Mouse (Mus musculus): Measurements from ENCODE around the gene Syne3. TPM values are rescaled to one million over a fixed set of nuclear protein-coding genes. Genes with fewer than 3 reads are reported as not detected.
A peak's percentile ranks its signal among the peaks of the same experiment; 100 is the strongest.

Gene Syne3
- total RNA-seq, 2 experiments from 2014 or later = 9.7 to 10.9 TPM

DNA sequence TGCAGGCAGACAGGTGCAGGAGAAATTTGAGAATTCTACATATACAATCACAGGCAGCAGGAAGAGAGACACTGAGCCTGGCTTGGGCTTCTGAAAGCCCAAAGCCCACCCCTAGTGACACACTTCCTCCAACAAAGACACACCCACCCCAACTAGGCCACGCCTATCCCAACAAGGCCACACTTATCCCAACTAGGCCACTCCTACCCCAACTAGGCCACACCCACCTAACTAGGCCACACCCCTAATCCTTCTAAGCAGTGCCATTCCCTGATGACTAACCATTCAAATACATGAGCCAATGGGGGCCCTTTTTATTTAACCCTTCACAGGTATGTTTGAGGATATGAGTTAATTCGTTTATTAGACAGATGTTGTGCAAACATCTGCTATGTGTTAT, 102.5 kb downstream of the Syne3 start:
- 0 out of 2 replicates have a peak, but pooled peaks have one; percentile 47 for ATAC-seq (replicated peaks; ENCODE audit: low FRiP score, low TSS enrichment, poor library complexity, severe bottlenecking)

DNA sequence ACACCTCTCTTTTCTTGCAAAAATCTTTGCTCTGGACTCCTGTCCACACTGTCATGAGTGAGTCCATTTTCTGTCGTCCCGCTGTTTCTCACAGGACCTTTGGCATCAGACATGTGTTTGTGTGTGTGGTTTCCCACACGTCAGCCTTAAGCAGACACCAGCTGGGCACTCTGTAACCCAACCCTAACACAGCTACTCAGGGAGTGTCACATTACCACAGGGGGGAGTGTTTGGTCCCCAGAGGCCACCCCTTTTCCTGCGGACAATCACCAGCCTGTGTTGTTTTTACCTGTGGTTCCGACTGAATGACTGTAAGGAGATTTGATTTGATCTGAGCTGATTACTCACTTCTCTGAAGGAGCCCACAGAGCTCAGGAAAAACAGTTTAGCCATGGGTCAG, 105.5 kb downstream of the Syne3 start:
- no peak for ATAC-seq (replicated peaks; ENCODE audit: low FRiP score, low TSS enrichment, poor library complexity, severe bottlenecking)

- no peak for ATAC-seq (replicated peaks; ENCODE audit: low FRiP score, low TSS enrichment, poor library complexity, severe bottlenecking)
Observed at GRCm38 (mm10) chr12:104902392-104903053, 107.1 kb downstream of the Syne3 start.

GRCm38 (mm10) chr12:104901320-104901719, 108.3 kb downstream of the Syne3 start:
- ATAC-seq (replicated peaks; ENCODE audit: low FRiP score, low TSS enrichment, poor library complexity, severe bottlenecking) = no peak

DNA sequence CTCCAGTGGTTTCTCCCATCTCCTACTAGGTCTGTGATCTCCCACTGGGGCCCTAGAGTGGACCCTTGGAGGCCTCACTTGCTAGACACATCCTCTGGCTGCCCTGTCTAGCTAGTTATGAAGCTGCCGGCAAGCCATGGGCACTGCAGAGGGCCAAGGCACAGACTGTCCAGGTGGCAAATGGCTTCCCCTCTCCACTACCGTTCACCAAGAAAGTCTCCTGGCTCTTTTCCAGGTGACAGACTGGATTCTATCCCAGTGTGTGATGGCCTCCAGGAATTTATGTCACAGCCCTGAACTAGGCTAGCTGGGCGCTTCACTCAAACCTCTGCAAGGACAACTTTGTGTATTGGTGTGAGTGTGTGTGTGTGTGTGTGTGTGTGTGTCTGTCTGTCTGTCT, 109.8 kb downstream of the Syne3 start:
- ATAC-seq (replicated peaks; ENCODE audit: low FRiP score, low TSS enrichment, poor library complexity, severe bottlenecking) = no peak

DNA sequence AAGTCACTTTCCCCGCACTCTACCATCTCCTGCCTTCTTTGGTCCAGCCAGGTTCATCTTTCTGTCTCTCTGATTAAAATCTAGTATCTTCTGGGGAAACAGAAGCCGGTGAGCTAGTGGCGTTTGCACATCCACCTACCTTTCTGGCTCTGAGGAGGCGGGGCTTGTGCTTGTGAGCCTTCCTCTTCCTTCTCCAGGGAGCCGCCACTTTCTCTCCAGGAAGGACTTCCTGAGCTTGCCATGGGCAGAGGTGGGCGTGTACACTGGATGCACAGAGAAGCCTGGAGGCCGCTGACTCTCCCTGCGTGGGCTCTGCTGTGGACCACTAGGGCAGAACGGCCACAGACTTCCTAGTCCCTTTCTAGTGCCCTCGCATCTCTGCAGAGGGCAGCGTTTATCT, 110.4 kb downstream of the Syne3 start:
- ATAC-seq (replicated peaks; ENCODE audit: low FRiP score, low TSS enrichment, poor library complexity, severe bottlenecking) = no peak

DNA sequence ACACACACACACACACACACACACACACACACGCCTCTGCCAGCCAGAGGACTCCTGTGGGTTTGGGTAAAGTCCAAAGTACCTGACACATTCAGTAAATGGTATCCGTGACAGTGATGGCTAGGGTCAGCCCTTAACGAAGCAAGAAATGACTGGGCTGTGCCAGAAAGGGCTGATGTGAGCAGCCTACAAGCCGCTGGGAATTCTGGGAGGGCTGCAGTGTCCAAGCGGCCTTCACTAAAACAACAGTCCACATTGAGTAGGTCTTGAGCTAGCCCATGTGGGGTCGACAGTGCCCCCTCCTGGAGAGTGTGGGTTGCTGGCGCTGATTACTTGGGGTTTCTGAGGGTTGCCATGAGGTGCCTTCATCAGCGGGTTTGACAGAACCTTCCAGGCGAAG, 110.9 kb downstream of the Syne3 start:
- ATAC-seq (replicated peaks; ENCODE audit: low FRiP score, low TSS enrichment, poor library complexity, severe bottlenecking) = no peak

GRCm38 (mm10) chr12:104897051-104897618, 112.5 kb downstream of the Syne3 start:
- no peak for ATAC-seq (replicated peaks; ENCODE audit: low FRiP score, low TSS enrichment, poor library complexity, severe bottlenecking)

DNA sequence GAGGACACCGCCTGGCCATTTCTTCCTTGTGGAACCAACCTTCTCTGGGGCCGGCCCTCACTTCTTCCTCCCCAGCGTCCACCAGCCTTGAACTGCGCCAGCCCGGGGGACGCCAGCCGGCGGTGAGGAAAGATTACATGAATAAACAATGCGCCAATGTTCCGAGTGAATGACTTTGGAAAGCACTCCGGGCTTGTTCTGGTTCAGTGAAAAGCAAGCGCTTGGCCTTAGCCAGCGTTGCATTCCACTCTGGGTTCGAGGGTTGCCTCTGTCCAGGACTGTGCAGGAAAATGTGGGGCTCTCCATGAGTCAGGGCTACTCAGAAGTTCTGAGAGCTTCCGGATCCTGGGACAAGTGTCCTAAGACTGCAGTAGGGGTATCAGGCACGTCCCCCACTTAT, 113.0 kb downstream of the Syne3 start:
- ATAC-seq (replicated peaks; ENCODE audit: low FRiP score, low TSS enrichment, poor library complexity, severe bottlenecking) = no peak

GRCm38 (mm10) chr12:104892245-104892644, 117.4 kb downstream of the Syne3 start:
- no peak for ATAC-seq (replicated peaks; ENCODE audit: low FRiP score, low TSS enrichment, poor library complexity, severe bottlenecking)

GRCm38 (mm10) chr12:104890066-104890465, 119.5 kb downstream of the Syne3 start:
- no peak for ATAC-seq (replicated peaks; ENCODE audit: low FRiP score, low TSS enrichment, poor library complexity, severe bottlenecking)

DNA sequence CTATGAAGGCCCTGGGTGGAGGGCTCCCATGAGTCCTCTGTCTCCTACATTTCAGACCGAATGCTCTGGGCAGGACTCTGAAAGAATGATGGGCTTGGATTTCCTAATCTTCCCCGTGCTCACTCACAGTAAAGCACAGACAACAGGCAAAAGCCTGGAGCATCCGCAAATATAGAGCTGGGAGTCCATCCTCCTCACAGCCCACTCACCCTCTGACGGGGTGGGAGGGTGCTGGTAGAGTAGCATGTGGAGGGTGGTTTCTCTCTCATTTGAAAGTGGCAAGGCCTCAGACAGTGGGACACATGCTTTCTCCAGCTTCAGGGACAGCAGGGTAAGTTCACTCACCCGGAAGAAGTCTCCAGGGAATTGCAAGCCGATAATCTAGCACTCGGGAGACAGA, 123.5 kb downstream of the Syne3 start:
- ATAC-seq (replicated peaks; ENCODE audit: low FRiP score, low TSS enrichment, poor library complexity, severe bottlenecking) = no peak

- ATAC-seq (replicated peaks; ENCODE audit: low FRiP score, low TSS enrichment, poor library complexity, severe bottlenecking) = no peak
Observed at GRCm38 (mm10) chr12:104882533-104882932, 127.1 kb downstream of the Syne3 start.

DNA sequence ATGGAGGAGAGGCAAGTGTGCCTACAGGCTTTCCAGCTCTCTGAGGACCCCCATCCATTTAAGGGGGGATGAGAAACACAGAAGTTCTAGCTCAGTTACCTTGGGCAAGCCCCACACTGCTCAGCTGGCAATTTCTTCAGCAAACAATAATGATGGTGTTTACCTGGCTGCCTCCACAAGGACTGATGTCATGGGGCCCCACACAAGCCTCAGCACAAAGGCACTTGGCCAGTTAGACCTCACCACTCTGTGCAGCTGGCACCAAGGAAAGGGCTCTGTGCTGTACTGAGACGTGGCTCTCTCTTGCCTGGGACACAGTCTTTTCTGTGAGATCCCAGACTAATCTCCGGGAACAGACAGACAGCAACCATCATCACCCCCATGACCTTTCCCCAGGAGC, 127.5 kb downstream of the Syne3 start:
- no peak for ATAC-seq (replicated peaks; ENCODE audit: low FRiP score, low TSS enrichment, poor library complexity, severe bottlenecking)

DNA sequence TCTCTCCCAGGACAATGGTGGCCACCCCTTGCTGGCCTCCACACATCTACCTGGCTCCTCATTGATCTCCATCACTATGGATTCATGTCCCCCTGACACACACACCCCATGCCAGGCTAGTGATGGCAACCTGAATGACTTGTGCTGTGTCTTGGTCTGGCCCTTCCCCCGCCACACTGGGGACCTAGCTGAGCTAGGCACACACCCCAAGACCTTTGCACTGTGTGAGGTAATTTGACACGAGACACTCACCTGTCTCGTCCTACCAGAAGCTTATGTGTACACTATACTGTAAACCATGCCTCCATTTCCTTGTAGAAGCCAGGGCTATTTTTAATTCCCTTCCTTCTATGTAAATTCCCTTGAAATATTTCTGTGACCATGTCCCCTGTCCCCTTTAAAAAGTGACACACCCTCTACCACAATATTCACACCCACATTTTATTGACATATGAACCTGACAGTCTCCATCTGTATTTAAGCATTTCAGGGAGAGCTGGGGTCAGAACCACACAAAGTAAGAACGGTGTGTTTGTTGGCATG, 128.0 kb downstream of the Syne3 start:
- no peak for ATAC-seq (replicated peaks; ENCODE audit: low FRiP score, low TSS enrichment, poor library complexity, severe bottlenecking)

DNA sequence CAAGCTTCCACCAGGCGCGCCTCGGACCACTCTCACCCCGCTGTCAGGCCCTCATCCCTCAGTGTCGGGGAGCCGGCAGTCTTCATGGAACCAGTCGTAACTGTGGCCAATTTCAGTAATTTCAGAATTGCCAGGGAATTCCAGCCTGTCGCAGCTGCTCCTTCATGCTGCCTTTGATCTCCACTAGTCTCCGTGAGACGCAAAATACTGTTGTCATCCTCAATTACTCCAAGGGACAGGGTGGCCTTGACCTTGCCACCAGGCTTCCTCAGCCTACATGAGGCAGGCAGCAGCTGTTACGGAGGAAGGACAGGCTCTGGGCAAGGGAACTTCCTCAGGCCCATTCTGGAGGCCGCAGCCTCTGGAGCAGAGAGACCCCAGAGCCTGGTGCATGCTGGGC, 129.2 kb downstream of the Syne3 start:
- ATAC-seq (replicated peaks; ENCODE audit: low FRiP score, low TSS enrichment, poor library complexity, severe bottlenecking) = no peak

Other genes starting within 250 kb of the Syne3 start
- not detected in 2 replicates for gene Clmn, start 144.7 kb downstream of the Syne3 start, total RNA-seq (2014; fragmentation: Nextera tagmentation)
- gene Clmn, start 144.7 kb downstream of the Syne3 start, total RNA-seq (2017) = not detected in 2 replicates
- gene Glrx5, start 22.9 kb upstream of the Syne3 start, total RNA-seq (2014; fragmentation: Nextera tagmentation) = 112 and 193 TPM in 2 replicates
- 59.2 and 86.9 TPM in 2 replicates for gene Glrx5, start 22.9 kb upstream of the Syne3 start, total RNA-seq (2017)
- not detected in 2 replicates for gene Tcl1b2, start 136.2 kb upstream of the Syne3 start, total RNA-seq (2014; fragmentation: Nextera tagmentation)
- not detected in 2 replicates for gene Tcl1b2, start 136.2 kb upstream of the Syne3 start, total RNA-seq (2017)
- gene Tcl1b1, start 149.9 kb upstream of the Syne3 start, total RNA-seq (2014; fragmentation: Nextera tagmentation) = not detected in 2 replicates
- gene Tcl1b1, start 149.9 kb upstream of the Syne3 start, total RNA-seq (2017) = not detected in 2 replicates
- not detected in 2 replicates for gene Tcl1b5, start 166.5 kb upstream of the Syne3 start, total RNA-seq (2014; fragmentation: Nextera tagmentation)
- not detected in 2 replicates for gene Tcl1b5, start 166.5 kb upstream of the Syne3 start, total RNA-seq (2017)
- not detected in 2 replicates for gene Tcl1b3, start 181.2 kb upstream of the Syne3 start, total RNA-seq (2014; fragmentation: Nextera tagmentation)
- not detected in 2 replicates for gene Tcl1b3, start 181.2 kb upstream of the Syne3 start, total RNA-seq (2017)
- gene Tcl1b4, start 192.1 kb upstream of the Syne3 start, total RNA-seq (2014; fragmentation: Nextera tagmentation) = not detected in 2 replicates
- not detected in 2 replicates for gene Tcl1b4, start 192.1 kb upstream of the Syne3 start, total RNA-seq (2017)
- gene Tcl1, start 213.0 kb upstream of the Syne3 start, total RNA-seq (2014; fragmentation: Nextera tagmentation) = not detected in 2 replicates
- not detected in 2 replicates for gene Tcl1, start 213.0 kb upstream of the Syne3 start, total RNA-seq (2017)

Measured in megakaryocyte-erythroid progenitor cell, adult 5-6 weeks (primary cell).